Mouse (Mus musculus) left cerebral cortex, adult 2 months (tissue): ENCODE results near the gene Natd1. TPM values are rescaled to one million over a fixed set of nuclear protein-coding genes. Genes with fewer than 3 reads are reported as not detected.

Experiments used
- DNase-seq, 2 experiments: peaks; one replicate each; pipeline ENCODE4 v3.0.0; 2021 to 2022; ENCODE audit warnings: low spot score in 2 of 2, mixed read lengths in 1 of 2; ENCODE audit errors: extremely low spot score in 1 of 2
- H3K27ac ChIP-seq: fragments of 200-600 bp; 2 replicates; pipeline ENCODE4 v1.8.1; 2022
- H3K4me3 ChIP-seq: fragments of 200-600 bp; 2 replicates; pipeline ENCODE4 v1.8.1; 2022
- CTCF ChIP-seq: fragments of 200-600 bp; IDR thresholded peaks from 2 replicates; pipeline ENCODE4 v1.8.1; 2022; ENCODE audit warnings: antibody characterized with exemption, mild to moderate bottlenecking, moderate library complexity
- intact Hi-C: fragments of 180-260 bp; cut with DNase I; formaldehyde crosslinking; loops from one replicate; pipeline ENCODE4 v1.15.1; 2025
- total RNA-seq, 2 experiments: library from RNA; stranded (reverse); gene quantifications; 2 replicates each; pipeline ENCODE4 v1.2.3; 2021

Gene Natd1
- total RNA-seq, 2 experiments from 2014 or later, result 10.1 to 11.3 TPM

DNA sequence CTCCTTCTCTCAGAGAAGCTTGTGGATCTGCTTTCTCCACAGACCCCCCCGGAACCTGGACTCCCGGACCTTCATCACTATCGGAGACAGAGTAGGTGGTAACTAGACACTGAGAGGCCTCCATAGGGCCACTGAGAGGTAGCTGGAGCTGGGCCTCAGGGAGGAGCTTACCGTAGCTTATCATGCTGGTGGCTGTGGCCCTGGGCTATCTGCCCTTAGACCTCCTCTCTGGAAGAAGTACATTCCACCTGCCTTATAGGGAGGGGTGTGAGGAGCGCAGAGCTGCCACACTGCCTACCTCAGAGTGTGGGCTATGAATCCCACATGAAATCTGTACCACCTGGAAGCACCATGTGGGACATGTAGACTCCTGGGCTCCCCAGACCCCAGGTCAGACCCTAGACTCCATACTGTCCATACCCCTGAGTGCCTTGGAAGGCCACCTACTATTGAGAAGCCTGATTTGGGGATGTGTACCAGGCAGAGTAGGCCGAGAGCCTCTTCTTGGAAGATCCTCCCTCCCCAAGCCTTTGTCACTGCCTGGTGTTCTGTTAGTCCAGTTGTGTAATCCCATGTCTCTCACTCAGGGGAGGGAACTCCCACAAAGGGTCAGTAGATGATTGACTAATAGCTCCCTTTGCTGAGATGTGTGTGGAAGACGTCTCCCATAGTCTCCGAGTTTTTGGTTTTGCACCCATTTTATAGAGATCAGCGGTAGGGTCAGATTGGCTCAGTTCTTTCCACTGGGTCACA is 27.9 kb upstream of the Natd1 start:
- TF ChIP-seq CTCF, result no peak
- no peak overlapping the region for H3K4me3 ChIP-seq
- no peak for DNase-seq
- H3K27ac ChIP-seq, result no peak overlapping the region
- intact Hi-C loops, result no loop called here

DNA sequence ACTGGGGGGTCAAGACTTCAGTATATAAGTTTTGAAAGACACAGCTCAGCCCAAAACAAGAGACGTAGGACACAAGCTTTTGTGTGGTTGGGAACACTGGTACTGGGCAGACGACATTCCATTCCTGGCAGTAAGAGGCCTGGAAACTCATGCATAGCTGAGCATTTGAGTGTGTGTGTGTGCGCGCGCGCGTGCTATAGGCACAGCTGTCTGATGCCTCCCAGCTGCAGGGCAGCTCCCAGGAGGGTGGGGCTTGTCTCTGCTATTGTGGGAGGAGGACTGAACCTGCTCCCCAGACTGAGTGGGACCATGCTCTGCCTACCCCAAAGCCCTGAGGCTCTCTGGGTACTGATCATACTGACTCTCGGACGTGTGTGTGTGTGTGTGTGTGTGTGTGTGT is 26.8 kb upstream of the Natd1 start:
- TF ChIP-seq CTCF, result no peak
- intact Hi-C loops, result no loop called here
- Histone ChIP-seq H3K4me3 (no peak overlapping the region), H3K27ac (no peak overlapping the region)
- no peak for DNase-seq

DNA sequence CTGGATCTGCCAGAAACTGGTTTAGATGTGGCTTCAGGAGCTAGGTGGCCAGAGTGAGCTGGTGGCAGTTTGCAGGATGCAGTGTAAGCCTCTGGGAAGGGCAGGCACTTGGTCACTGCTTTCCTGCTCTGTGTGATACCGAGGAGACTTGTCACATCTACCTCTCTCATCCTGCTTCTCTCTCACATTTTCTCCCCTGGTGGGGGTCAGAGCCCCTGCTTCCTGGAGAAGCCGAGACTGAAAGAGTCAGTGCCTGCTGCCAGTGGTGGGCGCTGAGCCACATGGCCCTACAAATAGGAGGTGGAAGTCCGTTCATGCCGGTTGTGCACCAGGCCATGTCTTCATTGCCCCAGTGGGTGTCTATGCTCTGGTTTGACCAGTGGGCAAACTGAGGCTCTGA is 26.0 kb upstream of the Natd1 start:
- Histone ChIP-seq H3K27ac (no peak overlapping the region), H3K4me3 (no peak overlapping the region)
- DNase-seq, result no peak
- no peak for TF ChIP-seq CTCF
- intact Hi-C loops, result no loop called here

GRCm38 (mm10) chr11:60939487-60939886 is 24.9 kb upstream of the Natd1 start:
- no peak overlapping the region for H3K4me3 ChIP-seq
- no peak for TF ChIP-seq CTCF
- DNase-seq, result no peak
- H3K27ac ChIP-seq, result no peak overlapping the region
- intact Hi-C loops, result no loop called here

GRCm38 (mm10) chr11:60937611-60938010 is 23.1 kb upstream of the Natd1 start:
- DNase-seq, result no peak
- Histone ChIP-seq H3K4me3 (no peak overlapping the region), H3K27ac (no peak overlapping the region)
- intact Hi-C loops, result no loop called here
- no peak for TF ChIP-seq CTCF

DNA sequence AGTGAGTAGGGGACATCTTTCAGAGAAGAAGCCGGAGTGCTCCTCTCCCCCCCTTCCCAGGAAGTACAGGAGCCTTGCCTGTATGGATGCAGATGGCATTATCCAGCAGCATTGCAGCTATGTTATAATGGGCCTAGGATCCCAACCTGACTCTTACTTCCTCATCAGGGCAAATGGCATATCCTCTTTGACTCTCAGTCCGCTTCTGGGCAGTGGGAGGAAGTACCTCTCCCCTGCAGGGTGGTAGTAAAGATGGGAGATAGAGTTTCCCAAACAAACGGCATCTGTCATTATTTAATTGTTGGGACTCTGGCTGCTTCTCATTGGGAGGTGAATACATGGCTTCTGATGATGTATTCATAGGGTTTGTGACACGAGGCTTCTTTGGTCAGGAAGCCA is 21.4 kb upstream of the Natd1 start:
- no peak for TF ChIP-seq CTCF
- no peak for DNase-seq
- H3K4me3 ChIP-seq, result no peak overlapping the region
- intact Hi-C loops, result no loop called here
- H3K27ac ChIP-seq, result peak overlapping the region; percentile 17; the same call in 1 of the 2 replicates

DNA sequence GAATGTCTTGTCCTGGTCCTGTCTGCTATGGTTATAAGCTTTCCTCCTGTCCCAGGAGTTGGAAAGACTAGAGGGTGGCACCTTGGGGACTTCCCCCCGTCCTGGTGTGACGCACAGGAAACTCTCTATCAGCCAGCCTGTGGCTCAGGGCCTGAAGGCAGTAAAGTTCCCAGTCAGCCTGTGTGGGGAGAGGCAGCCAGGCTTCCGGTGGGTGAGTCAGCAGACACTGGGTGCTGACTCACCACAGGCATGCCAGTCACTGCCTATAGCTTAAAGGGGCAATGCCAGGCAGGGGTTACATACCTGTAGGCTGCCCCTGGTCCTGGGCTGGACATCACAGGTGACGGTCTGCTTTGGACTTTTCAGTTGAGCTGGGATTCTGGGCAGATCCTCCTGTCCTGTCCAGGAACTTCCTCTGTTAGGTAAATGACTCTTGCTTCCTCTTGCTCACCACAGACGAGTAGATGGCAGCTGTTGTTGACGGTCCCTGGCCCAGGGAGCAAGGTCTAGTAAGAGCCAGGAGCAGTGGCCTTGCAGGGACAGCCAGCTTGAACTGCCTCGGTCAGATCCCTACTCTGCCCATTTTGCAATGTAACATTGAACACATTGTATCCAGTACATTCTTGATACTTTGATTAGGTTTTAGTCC is 20.9 kb upstream of the Natd1 start:
- TF ChIP-seq CTCF, result no peak
- intact Hi-C loops, result no loop called here
- Histone ChIP-seq H3K4me3 (no peak overlapping the region), H3K27ac (peak overlapping the region; percentile 17; the same call in 1 of the 2 replicates)
- DNase-seq, result peak; percentile 48 to 59

GRCm38 (mm10) chr11:60934795-60935194 is 20.2 kb upstream of the Natd1 start:
- intact Hi-C loops, result loop anchor here (5.0 kb wide), 1 partner anchor 57 kb away; the partner anchor contains the start of gene Tmem11
- TF ChIP-seq CTCF, result no peak
- no peak for DNase-seq
- Histone ChIP-seq H3K27ac (no peak overlapping the region), H3K4me3 (no peak overlapping the region)

GRCm38 (mm10) chr11:60933178-60933930 is 18.8 kb upstream of the Natd1 start:
- no peak for DNase-seq
- peak overlapping the region; percentile 65 for H3K4me3 ChIP-seq
- intact Hi-C loops, result loop anchor here (2.0 to 5.0 kb wide), 2 partner anchors 21 to 56 kb away; partner anchors contain the start of gene Tmem11
- H3K27ac ChIP-seq, result peak overlapping the region; percentile 47
- no peak for TF ChIP-seq CTCF

DNA sequence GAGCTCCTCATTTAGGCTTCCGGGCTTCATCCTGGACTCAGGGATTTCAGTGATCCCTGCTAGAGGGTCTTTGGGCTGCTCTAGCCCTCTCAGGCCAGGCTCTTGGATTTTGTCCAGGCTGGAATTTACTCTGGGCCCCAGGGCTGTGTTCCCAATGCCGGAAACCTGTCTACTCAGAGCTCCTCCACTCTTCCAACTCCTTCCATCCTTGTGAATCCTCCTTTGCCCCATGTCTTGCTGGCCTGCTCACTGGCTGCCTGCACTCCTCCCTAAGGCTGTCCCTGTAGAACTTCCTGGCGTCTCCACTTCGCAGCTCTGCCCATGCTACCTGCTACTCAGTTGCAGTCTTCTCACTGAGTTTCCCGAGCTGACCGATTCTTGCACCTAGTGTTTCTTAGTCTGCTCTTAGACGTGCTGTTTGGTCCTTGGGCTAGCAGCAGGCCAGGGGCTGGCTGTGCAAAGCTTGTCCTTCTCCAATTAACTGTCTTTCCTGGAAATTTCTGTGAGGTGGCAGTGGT is 18.0 kb upstream of the Natd1 start:
- intact Hi-C loops, result loop anchor here (2.0 to 5.0 kb wide), 2 partner anchors 20 to 55 kb away; partner anchors contain the start of gene Tmem11
- Histone ChIP-seq H3K27ac (peak overlapping the region; percentile 87), H3K4me3 (peak overlapping the region; percentile 65)
- peak in 1 of 2 experiments; percentile 31 for DNase-seq
- TF ChIP-seq CTCF, result no peak

DNA sequence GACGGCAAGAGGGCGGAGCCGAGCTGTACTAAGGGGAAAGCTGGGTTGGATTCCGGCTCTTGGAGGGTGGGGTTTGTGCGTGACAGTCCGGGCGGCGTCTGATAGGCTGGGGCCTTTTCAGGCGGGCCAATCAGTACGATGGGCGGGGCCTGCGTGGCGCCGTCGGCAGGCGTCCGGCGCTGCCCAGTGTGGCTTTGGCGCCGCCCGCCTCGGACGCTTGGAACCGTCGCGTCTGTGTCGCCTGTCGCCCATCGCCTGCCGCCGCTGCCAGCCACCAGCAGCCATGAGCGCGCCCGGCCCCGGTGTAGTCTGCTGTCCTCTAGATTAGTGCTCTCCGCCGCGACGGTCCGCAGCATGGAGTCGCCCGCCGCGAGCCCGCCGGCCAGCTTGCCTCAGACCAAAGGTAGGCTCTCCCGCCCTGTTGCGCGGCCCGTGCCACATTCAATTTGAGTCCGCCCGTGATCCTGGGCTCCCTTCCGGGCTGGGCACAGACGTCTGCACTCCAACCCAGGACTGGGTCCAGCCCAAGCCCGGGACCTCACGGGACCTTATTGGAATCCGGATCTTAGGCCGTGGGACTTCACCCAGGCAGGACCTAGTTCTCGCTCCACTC is 17.4 kb upstream of the Natd1 start, which contains the start of gene Map2k3:
Map2k3 (plus strand) TSS at position 165 of the 613 bp plus-strand sequence.
- no peak for TF ChIP-seq CTCF
- Histone ChIP-seq H3K4me3 (peak within 1 kb of the TSS; percentile 65), H3K27ac (peak within 1 kb of the TSS; percentile 87)
- intact Hi-C loops, result loop anchor here (2.0 to 5.0 kb wide), 2 partner anchors 19 to 55 kb away; partner anchors contain the start of gene Tmem11
- peak; percentile 95 for DNase-seq
